Mouse (Mus musculus): ENCODE measurements around the gene Dop1a. TPM values are rescaled to one million over a fixed set of nuclear protein-coding genes. Genes with fewer than 3 reads are reported as not detected.

Gene Dop1a
- polyA plus RNA-seq, 1 experiment: 37.6 TPM

DNA sequence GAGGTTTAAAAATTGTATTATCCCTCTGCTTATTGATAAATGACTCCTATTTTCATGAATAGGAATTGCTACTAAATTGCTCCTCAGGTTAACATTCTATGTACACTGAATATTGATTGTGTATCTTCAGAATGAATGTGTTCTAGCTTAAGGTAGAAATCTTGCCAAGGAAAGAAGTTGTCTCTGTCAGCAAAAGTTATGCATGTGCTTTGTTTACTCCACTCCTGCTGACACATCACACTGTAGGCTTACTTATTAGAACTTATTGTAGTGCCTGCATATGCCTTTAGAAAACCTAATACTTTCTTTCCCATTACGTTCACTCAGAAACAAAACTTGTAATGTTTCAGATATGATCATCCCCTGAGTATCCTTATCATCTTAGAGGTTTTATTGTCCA lies 15.3 kb downstream of the Dop1a start:
- H3K4me1 ChIP-seq (ENCODE audit: control insufficient read depth, insufficient read depth, low read length): no peaks in the 10 kb centered on the region
- no peak overlapping the region for H3K4me3 ChIP-seq (ENCODE audit: insufficient read depth, low read length)
- no peak for TF ChIP-seq POLR2A (IDR thresholded peaks at IDR 0.05; ENCODE audit: extremely low read depth, insufficient read depth, low read length)
- no peak for TF ChIP-seq CTCF (IDR thresholded peaks at IDR 0.05; ENCODE audit: extremely low read depth, insufficient read depth, low read length)
- no peak overlapping the region for H3K27ac ChIP-seq (ENCODE audit: insufficient read depth, low read length)

DNA sequence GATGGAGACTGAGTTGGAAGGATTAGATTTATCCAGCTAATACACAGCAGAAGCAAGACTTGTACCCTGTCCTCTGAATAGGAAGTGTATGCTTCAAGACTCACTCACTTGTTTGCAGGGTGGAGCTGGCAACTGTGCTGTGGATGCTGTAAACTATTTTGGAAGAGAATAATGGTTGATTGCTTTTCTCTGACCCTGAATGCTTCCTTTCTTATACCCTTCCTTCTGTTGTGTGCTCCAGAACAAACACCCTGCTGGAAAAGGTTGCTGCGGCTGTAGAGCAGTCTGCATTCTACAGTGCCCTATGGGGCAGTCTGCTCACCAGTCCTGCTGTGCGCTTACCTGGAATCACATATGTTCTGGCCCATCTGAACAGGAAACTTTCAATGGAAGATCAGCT lies 24.8 kb downstream of the Dop1a start:
- no peak for TF ChIP-seq POLR2A (IDR thresholded peaks at IDR 0.05; ENCODE audit: extremely low read depth, insufficient read depth, low read length)
- no peak for TF ChIP-seq CTCF (IDR thresholded peaks at IDR 0.05; ENCODE audit: extremely low read depth, insufficient read depth, low read length)
- H3K4me3 ChIP-seq (ENCODE audit: insufficient read depth, low read length): no peak overlapping the region
- H3K4me1 ChIP-seq (ENCODE audit: control insufficient read depth, insufficient read depth, low read length): no peaks in the 10 kb centered on the region
- no peak overlapping the region for H3K27ac ChIP-seq (ENCODE audit: insufficient read depth, low read length)

DNA sequence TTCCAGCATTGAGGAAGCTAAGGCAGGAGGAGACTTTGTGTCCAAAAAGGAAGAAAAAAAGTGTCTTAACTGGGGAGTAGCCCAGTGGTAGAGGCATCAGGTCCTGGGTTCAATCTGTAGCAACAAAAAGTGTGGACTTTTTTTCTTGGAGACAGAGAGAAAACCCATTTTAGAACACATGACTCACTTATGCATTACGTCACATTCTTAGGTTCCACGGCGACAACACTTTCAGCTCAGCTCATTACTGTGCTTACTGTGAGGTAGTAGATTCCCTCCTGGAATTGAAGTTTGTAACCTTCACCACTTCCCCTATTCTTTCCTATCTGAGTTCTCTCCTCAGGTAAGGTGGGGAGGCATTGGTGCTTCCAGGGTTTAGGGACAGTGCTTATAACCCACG lies 29.3 kb downstream of the Dop1a start:
- H3K4me3 ChIP-seq (ENCODE audit: insufficient read depth, low read length): no peak overlapping the region
- TF ChIP-seq POLR2A (IDR thresholded peaks at IDR 0.05; ENCODE audit: extremely low read depth, insufficient read depth, low read length) (no peak), CTCF (IDR thresholded peaks at IDR 0.05; ENCODE audit: extremely low read depth, insufficient read depth, low read length) (no peak)
- H3K27ac ChIP-seq (ENCODE audit: insufficient read depth, low read length): no peak overlapping the region
- no peaks in the 10 kb centered on the region for H3K4me1 ChIP-seq (ENCODE audit: control insufficient read depth, insufficient read depth, low read length)

GRCm38 (mm10) chr9:86499083-86499482 lies 32.1 kb downstream of the Dop1a start:
- H3K4me3 ChIP-seq (ENCODE audit: insufficient read depth, low read length): no peak overlapping the region
- H3K27ac ChIP-seq (ENCODE audit: insufficient read depth, low read length): no peak overlapping the region
- TF ChIP-seq POLR2A (IDR thresholded peaks at IDR 0.05; ENCODE audit: extremely low read depth, insufficient read depth, low read length) (no peak), CTCF (IDR thresholded peaks at IDR 0.05; ENCODE audit: extremely low read depth, insufficient read depth, low read length) (no peak)
- H3K4me1 ChIP-seq (ENCODE audit: control insufficient read depth, insufficient read depth, low read length): no peaks in the 10 kb centered on the region

DNA sequence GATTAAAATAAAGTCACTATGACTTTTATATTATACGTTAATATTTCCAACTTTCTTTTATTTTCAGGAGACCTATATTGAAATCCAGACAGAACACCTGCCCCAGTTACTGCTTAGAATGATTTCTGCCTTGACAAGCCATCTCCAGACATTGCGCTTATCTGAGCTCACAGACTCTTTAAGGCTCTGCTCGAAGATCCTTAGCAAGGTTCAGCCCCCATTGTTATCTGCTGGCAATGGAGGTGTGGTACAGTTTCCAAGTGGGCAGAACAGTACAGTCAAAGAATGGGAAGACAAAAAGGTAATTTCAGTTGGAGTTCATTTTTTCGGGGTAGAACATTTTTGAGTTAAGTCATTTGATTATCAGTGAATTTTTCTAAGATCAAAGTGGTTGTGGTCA lies 40.5 kb downstream of the Dop1a start:
- H3K27ac ChIP-seq (ENCODE audit: insufficient read depth, low read length): no peak overlapping the region
- TF ChIP-seq CTCF (IDR thresholded peaks at IDR 0.05; ENCODE audit: extremely low read depth, insufficient read depth, low read length) (no peak), POLR2A (IDR thresholded peaks at IDR 0.05; ENCODE audit: extremely low read depth, insufficient read depth, low read length) (no peak)
- no peaks in the 10 kb centered on the region for H3K4me1 ChIP-seq (ENCODE audit: control insufficient read depth, insufficient read depth, low read length)
- no peak overlapping the region for H3K4me3 ChIP-seq (ENCODE audit: insufficient read depth, low read length)

DNA sequence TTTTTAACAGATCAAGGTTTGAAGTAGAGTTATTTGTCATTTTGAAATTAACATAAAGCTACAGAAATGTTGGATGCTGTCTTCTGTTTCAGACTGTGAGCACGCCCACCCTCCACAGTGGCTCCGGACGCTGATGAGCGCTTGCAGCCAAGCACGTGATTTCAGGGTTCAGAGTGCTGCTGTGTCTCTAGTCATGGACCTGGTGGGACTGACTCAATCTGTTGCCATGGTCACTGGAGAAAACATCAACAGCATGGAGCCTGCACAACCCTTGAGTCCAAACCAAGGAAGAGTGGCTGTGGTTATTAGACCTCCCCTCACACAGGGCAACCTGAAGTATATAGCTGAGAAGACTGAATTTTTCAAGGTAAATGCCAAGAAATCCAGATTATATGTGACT lies 46.8 kb downstream of the Dop1a start:
- no peak for TF ChIP-seq CTCF (IDR thresholded peaks at IDR 0.05; ENCODE audit: extremely low read depth, insufficient read depth, low read length)
- Histone ChIP-seq H3K4me1 (ENCODE audit: control insufficient read depth, insufficient read depth, low read length) (no peaks in the 10 kb centered on the region), H3K4me3 (ENCODE audit: insufficient read depth, low read length) (no peak overlapping the region), H3K27ac (ENCODE audit: insufficient read depth, low read length) (no peak overlapping the region)

DNA sequence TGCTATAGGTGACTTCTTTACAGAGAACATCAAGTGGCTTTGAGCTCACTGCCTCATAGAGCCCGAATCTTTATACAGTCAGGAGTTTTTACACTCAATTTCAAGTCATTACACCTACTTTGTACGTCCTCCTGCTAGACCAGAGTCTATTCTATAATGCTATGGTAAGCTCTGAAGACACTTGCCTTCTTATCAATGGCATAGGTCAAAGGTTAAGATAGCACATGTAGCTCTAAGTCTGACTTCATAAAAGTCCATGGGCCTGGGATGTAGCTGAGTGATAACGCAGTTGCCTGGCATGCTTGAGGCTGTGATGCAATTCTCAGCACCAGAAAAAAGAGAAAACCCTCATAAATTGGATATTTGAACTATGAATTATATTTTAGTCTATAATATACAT lies 47.4 kb downstream of the Dop1a start:
- TF ChIP-seq CTCF (IDR thresholded peaks at IDR 0.05; ENCODE audit: extremely low read depth, insufficient read depth, low read length): no peak
- no peak for TF ChIP-seq POLR2A (IDR thresholded peaks at IDR 0.05; ENCODE audit: extremely low read depth, insufficient read depth, low read length)
- no peaks in the 10 kb centered on the region for H3K4me1 ChIP-seq (ENCODE audit: control insufficient read depth, insufficient read depth, low read length)
- no peak overlapping the region for H3K27ac ChIP-seq (ENCODE audit: insufficient read depth, low read length)
- no peak overlapping the region for H3K4me3 ChIP-seq (ENCODE audit: insufficient read depth, low read length)

DNA sequence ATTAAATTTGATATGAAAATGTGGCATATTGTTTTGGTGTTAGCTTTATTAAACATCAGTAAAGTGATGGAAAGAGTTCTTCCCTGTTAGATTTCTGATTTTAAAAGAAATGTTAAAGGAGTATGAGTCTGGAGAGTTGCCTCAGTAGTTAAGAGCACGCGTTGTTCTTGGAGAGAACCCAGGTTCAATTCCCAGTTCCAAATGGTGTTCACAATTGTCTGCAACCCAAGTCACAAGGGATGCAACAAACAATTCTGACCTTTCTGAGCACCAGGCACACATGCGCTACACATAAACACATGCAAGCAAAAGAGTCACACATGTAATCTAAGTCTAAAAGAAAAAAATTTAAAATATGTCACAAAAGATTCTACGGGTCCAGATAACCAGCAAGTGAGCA lies 47.8 kb downstream of the Dop1a start:
- Histone ChIP-seq H3K27ac (ENCODE audit: insufficient read depth, low read length) (no peak overlapping the region), H3K4me3 (ENCODE audit: insufficient read depth, low read length) (no peak overlapping the region), H3K4me1 (ENCODE audit: control insufficient read depth, insufficient read depth, low read length) (no peaks in the 10 kb centered on the region)
- TF ChIP-seq CTCF (IDR thresholded peaks at IDR 0.05; ENCODE audit: extremely low read depth, insufficient read depth, low read length) (no peak), POLR2A (IDR thresholded peaks at IDR 0.05; ENCODE audit: extremely low read depth, insufficient read depth, low read length) (no peak)

DNA sequence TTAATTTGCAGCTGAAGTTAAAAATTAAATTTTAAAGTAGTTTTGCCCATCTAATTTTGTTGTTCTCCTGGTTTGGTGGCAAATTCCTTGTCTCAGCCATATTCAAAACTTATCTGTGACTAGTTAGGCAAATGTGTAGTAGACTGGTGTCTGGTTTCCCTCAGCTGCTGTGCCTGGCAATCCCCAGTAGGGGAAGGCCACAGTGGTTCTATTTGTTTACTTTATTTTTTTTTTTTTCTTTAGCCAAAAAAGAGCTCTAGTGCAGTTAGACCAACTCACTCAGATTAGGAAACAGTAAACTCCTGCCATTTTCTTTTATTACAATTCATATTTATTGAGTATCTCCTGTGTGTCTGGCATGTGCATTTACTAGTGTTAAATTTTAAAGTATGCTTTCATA lies 55.4 kb downstream of the Dop1a start:
- Histone ChIP-seq H3K4me1 (ENCODE audit: control insufficient read depth, insufficient read depth, low read length) (no peaks in the 10 kb centered on the region), H3K4me3 (ENCODE audit: insufficient read depth, low read length) (no peak overlapping the region), H3K27ac (ENCODE audit: insufficient read depth, low read length) (no peak overlapping the region)
- TF ChIP-seq CTCF (IDR thresholded peaks at IDR 0.05; ENCODE audit: extremely low read depth, insufficient read depth, low read length) (no peak), POLR2A (IDR thresholded peaks at IDR 0.05; ENCODE audit: extremely low read depth, insufficient read depth, low read length) (no peak)

DNA sequence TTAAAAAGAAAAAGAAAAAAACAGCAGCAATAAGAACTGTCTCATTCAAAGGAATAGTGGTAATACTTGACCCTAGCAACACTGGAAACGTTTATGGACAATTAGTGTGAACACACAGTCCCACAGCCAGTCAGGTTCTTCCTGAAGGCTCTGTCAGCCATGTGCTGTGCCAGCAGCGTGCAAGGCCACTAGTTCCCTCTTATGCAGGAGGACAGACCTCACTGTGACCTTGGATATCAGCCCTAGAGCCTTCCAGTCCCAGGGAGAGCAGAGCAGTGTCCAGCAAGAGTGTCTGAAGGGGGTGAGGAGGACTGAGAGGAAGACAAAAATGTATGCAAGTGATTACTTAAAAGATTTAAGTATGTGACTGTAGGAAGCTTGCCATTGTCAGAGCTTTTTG lies 58.6 kb downstream of the Dop1a start:
- no peaks in the 10 kb centered on the region for H3K4me1 ChIP-seq (ENCODE audit: control insufficient read depth, insufficient read depth, low read length)
- no peak overlapping the region for H3K27ac ChIP-seq (ENCODE audit: insufficient read depth, low read length)
- H3K4me3 ChIP-seq (ENCODE audit: insufficient read depth, low read length): no peak overlapping the region
- no peak for TF ChIP-seq CTCF (IDR thresholded peaks at IDR 0.05; ENCODE audit: extremely low read depth, insufficient read depth, low read length)
- TF ChIP-seq POLR2A (IDR thresholded peaks at IDR 0.05; ENCODE audit: extremely low read depth, insufficient read depth, low read length): no peak

- H3K4me1 ChIP-seq (ENCODE audit: control insufficient read depth, insufficient read depth, low read length): no peaks in the 10 kb centered on the region
- no peak overlapping the region for H3K4me3 ChIP-seq (ENCODE audit: insufficient read depth, low read length)
- no peak for TF ChIP-seq CTCF (IDR thresholded peaks at IDR 0.05; ENCODE audit: extremely low read depth, insufficient read depth, low read length)
- no peak for TF ChIP-seq POLR2A (IDR thresholded peaks at IDR 0.05; ENCODE audit: extremely low read depth, insufficient read depth, low read length)
- H3K27ac ChIP-seq (ENCODE audit: insufficient read depth, low read length): no peak overlapping the region
These were observed 67.1 kb downstream of the Dop1a start for GRCm38 (mm10) chr9:86534071-86534470.

All from cortical plate, adult 2 months (tissue).